Comparison of ENCODE assay signal across 8 mouse cellular contexts in the genomic region with DNA sequence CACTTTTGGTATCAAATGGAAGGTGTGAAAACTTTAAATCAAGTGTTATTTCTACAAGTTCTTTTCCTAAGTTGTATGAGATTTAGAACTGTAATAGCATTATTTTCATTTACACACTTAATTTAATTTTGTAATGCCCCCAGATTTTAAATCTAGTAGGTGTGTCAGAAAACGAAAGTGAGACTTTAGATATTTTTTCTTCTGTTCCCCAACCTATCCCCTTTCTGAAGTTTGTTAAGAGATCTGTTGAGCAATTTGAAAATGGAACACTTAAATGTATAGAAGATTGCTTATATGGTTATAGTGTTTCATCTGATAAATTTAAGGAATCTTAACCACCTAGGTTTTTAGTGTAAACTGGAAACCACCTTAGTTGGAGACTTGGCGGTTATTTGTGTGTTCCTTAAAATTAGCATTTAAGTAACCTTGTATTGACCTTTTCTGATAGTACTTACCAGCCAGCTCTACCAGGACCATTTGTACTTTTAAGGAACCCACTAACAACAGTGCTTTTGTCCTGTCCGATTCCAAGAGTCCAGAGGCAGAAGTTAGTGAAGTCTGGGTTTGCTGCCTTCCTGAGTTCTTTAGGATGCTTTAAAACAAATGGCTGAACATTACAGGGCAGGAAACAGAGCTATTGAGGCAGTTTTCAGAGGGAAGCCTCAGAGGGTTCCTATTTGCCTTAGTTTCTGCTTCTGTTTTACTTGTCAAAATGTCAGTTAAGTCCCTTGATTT. TPM values are rescaled to one million over a fixed set of nuclear protein-coding genes. Genes with fewer than 3 reads are reported as not detected.
A peak's percentile ranks its signal among the peaks of the same experiment; 100 is the strongest.
DNase-seq lines count a peak whose midpoint lies in the region; ATAC-seq and TF ChIP-seq lines count a peak whose summit lies in the region.

No protein-coding gene starts in this region.

- WGBS in kidney, postnatal 0 days = 30% methylated on average over 3 of the region's 3 CpGs
- 24% methylated on average over 3 of the region's 3 CpGs for WGBS in embryonic facial prominence, embryonic 12.5 days
- 38% methylated on average over 3 of the region's 3 CpGs for WGBS in hindbrain, embryonic 16.5 days
- WGBS in midbrain, embryonic 15.5 days = 44% methylated on average over 3 of the region's 3 CpGs

- no peaks in the 10 kb centered on the region for H3K36me3 ChIP-seq in kidney, postnatal 0 days (ENCODE audit: insufficient read depth, low read length)
- H3K36me3 ChIP-seq in embryonic facial prominence, embryonic 12.5 days = no peaks in the 10 kb centered on the region
- H3K36me3 ChIP-seq in hindbrain, embryonic 16.5 days (ENCODE audit: control insufficient read depth, insufficient read depth, low read length) = no peaks in the 10 kb centered on the region
- H3K36me3 ChIP-seq in midbrain, embryonic 15.5 days (replicated peaks) = no peaks in the 10 kb centered on the region

- H3K4me1 ChIP-seq in kidney, postnatal 0 days (replicated peaks; ENCODE audit: insufficient read depth, low read length) = no peaks in the 10 kb centered on the region; the same call in 1 of the 2 replicates
- peaks cover 11% of the 10 kb centered on the region for H3K4me1 ChIP-seq in embryonic facial prominence, embryonic 12.5 days
- H3K4me1 ChIP-seq in hindbrain, embryonic 16.5 days (ENCODE audit: control insufficient read depth, insufficient read depth, low read depth, low read length) = peaks cover 10% of the 10 kb centered on the region
- peaks cover 21% of the 10 kb centered on the region for H3K4me1 ChIP-seq in midbrain, embryonic 15.5 days

- no peaks in the 10 kb centered on the region for H3K27me3 ChIP-seq in kidney, postnatal 0 days (ENCODE audit: insufficient read depth, low read length)
- H3K27me3 ChIP-seq in embryonic facial prominence, embryonic 12.5 days = no peaks in the 10 kb centered on the region
- H3K27me3 ChIP-seq in hindbrain, embryonic 16.5 days (replicated peaks; ENCODE audit: control insufficient read depth, insufficient read depth, low read length) = no peaks in the 10 kb centered on the region
- no peaks in the 10 kb centered on the region for H3K27me3 ChIP-seq in midbrain, embryonic 15.5 days (replicated peaks)

- H3K4me3 ChIP-seq in kidney, postnatal 0 days (replicated peaks; ENCODE audit: low read depth, low read length) = peak overlapping the region; percentile 10; the same call in 1 of the 2 replicates
- peak overlapping the region; percentile 13; the same call in 1 of the 2 replicates for H3K4me3 ChIP-seq in embryonic facial prominence, embryonic 12.5 days
- peak overlapping the region; percentile 30 for H3K4me3 ChIP-seq in hindbrain, embryonic 16.5 days (ENCODE audit: low read length)
- peak overlapping the region; percentile 26 for H3K4me3 ChIP-seq in midbrain, embryonic 15.5 days

- peak overlapping the region; percentile 54 for H3K4me2 ChIP-seq in kidney, postnatal 0 days (ENCODE audit: low read length)
- H3K4me2 ChIP-seq in embryonic facial prominence, embryonic 12.5 days (replicated peaks) = peak overlapping the region; percentile 48
- peak overlapping the region; percentile 53 for H3K4me2 ChIP-seq in hindbrain, embryonic 16.5 days (ENCODE audit: low read length)
- peak overlapping the region; percentile 46 for H3K4me2 ChIP-seq in midbrain, embryonic 15.5 days

- no peaks in the 10 kb centered on the region for H3K9me3 ChIP-seq in kidney, postnatal 0 days (replicated peaks; ENCODE audit: low read length)
- no peaks in the 10 kb centered on the region for H3K9me3 ChIP-seq in embryonic facial prominence, embryonic 12.5 days
- H3K9me3 ChIP-seq in hindbrain, embryonic 16.5 days (ENCODE audit: control insufficient read depth, low read length) = no peaks in the 10 kb centered on the region
- 0 out of 2 replicates have a peak, but pooled peaks cover 2% of the 10 kb centered on the region for H3K9me3 ChIP-seq in midbrain, embryonic 15.5 days

- TF ChIP-seq CTCF in kidney, postnatal 0 days (IDR thresholded peaks at IDR 0.05; ENCODE audit: low read depth) = no peak

- peak; percentile 27 for DNase-seq in kidney, postnatal 0 days (ENCODE audit: low spot score)
- DNase-seq in kidney, adult 11 months = no peak
- no peak for DNase-seq in frontal cortex, postnatal 36 days (ENCODE audit: low spot score in 2 of 2)
- no peak for DNase-seq in ovary, adult 18-20 months (ENCODE audit: low spot score)

- 0 out of 2 replicates have a peak overlapping the region, but pooled peaks have one; percentile 1 for H3K9ac ChIP-seq in kidney, postnatal 0 days (ENCODE audit: low read depth, low read length)
- H3K9ac ChIP-seq in embryonic facial prominence, embryonic 12.5 days = no peak overlapping the region
- H3K9ac ChIP-seq in hindbrain, embryonic 16.5 days (ENCODE audit: low read depth, low read length) = peak overlapping the region; percentile 38; the same call in 1 of the 2 replicates
- H3K9ac ChIP-seq in midbrain, embryonic 15.5 days = no peak overlapping the region

- ATAC-seq in kidney, postnatal 0 days (replicated peaks; ENCODE audit: low FRiP score, low read depth) = no peak
- ATAC-seq in embryonic facial prominence, embryonic 12.5 days (ENCODE audit: insufficient number of reproducible peaks, insufficient read depth, low FRiP score, low TSS enrichment) = no peak
- no peak for ATAC-seq in hindbrain, embryonic 16.5 days
- ATAC-seq in midbrain, embryonic 15.5 days (replicated peaks) = no peak
- ATAC-seq in inflammation-experienced regulatory T-cells, adult 6 months = no peak

- H3K27ac ChIP-seq in kidney, postnatal 0 days = no peak overlapping the region
- H3K27ac ChIP-seq in embryonic facial prominence, embryonic 12.5 days = no peak overlapping the region
- no peak overlapping the region for H3K27ac ChIP-seq in hindbrain, embryonic 16.5 days (ENCODE audit: low read depth, low read length)
- H3K27ac ChIP-seq in midbrain, embryonic 15.5 days = no peak overlapping the region

RNA-seq across cellular contexts. Expression of a gene that starts 2.2 kb away (rescaled TPM):
- polyA plus RNA-seq in kidney, postnatal 0 days (2015; fragmentation: Nextera tagmentation; extraction: Ambion mirVana) = 40.2 and 40.5 TPM in 2 replicates
- polyA plus RNA-seq in embryonic facial prominence, embryonic 12.5 days (2016; fragmentation: Nextera tagmentation; extraction: Ambion mirVana) = 64.8 and 65.5 TPM in 2 replicates
- 51.8 and 55.7 TPM in 2 replicates for polyA plus RNA-seq in hindbrain, embryonic 16.5 days (2015; fragmentation: Nextera tagmentation; extraction: Ambion mirVana)
- polyA plus RNA-seq in midbrain, embryonic 15.5 days (2015; fragmentation: Nextera tagmentation; extraction: Ambion mirVana) = 70.9 and 72.3 TPM in 2 replicates
- polyA plus RNA-seq in inflammation-experienced regulatory T-cells, adult 6 months (2017; shearing (Covaris generic)) = 10 to 100 TPM; 41.6 to 97.7 (median 96.1) TPM

Comparison
In these comparisons a context has a peak if more than half of its experiments do, and no peak if none do; other contexts are left out.
1. H3K9ac ChIP-seq: peak in kidney, postnatal 0 days (single experiment) and hindbrain, embryonic 16.5 days (single experiment); none in embryonic facial prominence, embryonic 12.5 days (single experiment) and midbrain, embryonic 15.5 days (single experiment).
2. Peak in every context shown above with its lines, with median percentiles within 50 percentile points of each other: H3K4me2 ChIP-seq and H3K4me3 ChIP-seq.